Mouse (Mus musculus): Measurements from ENCODE around the gene Gm10715. TPM values are rescaled to one million over a fixed set of nuclear protein-coding genes. Genes with fewer than 3 reads are reported as not detected.
"Not testable (repeated sequence)": the region's sequence is repeated elsewhere in the genome, so short reads cannot be mapped to it uniquely, and the experiment has no call there.

Gene Gm10715
- total RNA-seq, 2 experiments from 2014 or later, result not detected

DNA sequence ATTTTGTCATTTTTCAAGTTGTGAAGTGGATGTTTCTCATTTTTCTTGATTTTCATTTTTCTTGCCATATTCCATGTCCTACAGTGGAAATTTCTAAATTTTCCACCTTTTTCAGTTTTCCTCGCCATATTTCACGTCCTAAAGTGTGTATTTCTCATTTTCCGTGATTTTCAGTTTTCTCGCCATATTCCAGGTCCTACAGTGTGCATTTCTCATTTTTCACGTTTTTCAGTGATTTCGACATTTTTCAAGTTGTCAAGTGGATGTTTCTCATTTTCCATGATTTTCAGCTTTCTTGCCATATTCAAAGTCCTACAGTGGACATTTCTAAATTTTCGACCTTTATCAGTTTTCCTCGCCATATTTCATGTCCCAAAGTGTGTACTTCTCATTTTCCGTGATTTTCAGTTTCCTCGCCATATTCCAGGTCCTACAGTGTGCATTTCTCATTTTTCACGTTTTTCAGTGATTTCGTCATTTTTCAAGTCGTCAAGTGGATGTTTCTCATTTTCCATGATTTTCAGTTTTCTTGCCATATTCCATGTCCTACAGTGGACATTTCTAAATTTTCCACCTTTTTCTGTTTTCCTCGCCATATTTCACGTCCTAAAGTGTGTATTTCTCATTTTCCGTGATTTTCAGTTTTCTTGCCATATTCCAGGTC lies 12.6 kb upstream of the Gm10715 start:
- DNase-seq (ENCODE audit: low spot score in 2 of 2), result peak; percentile 57 to 78

DNA sequence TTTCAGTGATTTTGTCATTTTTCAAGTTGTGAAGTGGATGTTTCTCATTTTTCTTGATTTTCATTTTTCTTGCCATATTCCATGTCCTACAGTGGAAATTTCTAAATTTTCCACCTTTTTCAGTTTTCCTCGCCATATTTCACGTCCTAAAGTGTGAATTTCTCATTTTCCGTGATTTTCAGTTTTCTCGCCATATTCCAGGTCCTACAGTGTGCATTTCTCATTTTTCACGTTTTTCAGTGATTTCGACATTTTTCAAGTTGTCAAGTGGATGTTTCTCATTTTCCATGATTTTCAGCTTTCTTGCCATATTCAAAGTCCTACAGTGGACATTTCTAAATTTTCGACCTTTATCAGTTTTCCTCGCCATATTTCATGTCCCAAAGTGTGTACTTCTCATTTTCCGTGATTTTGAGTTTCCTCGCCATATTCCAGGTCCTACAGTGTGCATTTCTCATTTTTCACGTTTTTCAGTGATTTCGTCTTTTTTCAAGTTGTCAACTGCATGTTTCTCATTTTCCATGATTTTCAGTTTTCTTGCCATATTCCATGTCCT lies 11.7 kb upstream of the Gm10715 start, which contains the start of gene Gm10717:
TSS of gene Gm10717 (plus strand) at position 506 of the 556 bp plus-strand sequence.
- DNase-seq (ENCODE audit: low spot score in 2 of 2), result peak; percentile 23 to 40

DNA sequence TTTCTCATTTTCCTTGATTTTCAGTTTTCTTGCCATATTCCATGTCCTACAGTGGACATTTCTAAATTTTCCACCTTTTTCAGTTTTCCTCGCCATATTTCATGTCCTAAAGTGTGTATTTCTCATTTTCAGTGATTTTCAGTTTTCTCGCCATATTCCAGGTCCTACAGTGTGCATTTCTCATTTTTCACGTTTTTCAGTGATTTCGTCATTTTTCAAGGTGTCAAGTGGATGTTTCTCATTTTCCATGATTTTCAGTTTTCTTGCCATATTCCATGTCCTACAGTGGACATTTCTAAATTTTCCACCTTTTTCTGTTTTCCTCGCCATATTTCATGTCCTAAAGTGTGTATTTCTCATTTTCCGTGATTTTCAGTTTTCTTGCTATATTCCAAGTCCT lies 11.0 kb upstream of the Gm10715 start:
- DNase-seq (ENCODE audit: low spot score in 2 of 2), result peak; percentile 56 to 76

DNA sequence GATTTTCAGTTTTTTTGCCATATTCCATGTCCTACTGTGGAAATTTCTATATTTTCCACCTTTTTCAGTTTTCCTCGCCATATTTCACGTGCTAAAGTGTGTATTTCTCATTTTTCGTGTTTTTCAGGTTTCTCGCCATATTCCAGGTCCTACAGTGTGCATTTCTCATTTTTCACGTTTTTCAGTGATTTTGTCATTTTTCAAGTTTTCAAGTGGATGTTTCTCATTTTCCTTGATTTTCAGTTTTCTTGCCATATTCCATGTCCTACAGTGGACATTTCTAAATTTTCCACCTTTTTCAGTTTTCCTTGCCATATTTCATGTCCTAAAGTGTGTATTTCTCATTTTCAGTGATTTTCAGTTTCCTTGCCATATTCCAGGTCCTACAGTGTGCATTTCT lies 10.5 kb upstream of the Gm10715 start:
- DNase-seq (ENCODE audit: low spot score in 2 of 2), result not testable (repeated sequence)

DNA sequence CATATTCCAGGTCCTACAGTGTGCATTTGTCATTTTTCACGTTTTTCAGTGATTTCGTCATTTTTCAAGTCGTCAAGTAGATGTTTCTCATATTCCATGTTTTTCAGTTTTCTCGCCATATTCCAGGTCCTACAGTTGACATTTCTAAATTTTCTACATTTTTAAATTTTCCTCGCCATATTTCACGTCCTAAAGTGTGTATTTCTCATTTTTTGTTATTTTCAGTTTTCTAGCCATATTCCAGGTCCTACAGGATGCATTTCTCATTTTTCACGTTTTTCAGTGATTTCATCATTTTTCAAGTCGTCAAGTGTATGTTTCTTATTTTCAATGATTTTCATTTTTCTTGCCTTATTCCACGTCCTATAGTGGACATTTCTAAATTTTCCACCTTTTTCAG lies 9.9 kb upstream of the Gm10715 start:
- not testable (repeated sequence) for DNase-seq (ENCODE audit: low spot score in 2 of 2)

DNA sequence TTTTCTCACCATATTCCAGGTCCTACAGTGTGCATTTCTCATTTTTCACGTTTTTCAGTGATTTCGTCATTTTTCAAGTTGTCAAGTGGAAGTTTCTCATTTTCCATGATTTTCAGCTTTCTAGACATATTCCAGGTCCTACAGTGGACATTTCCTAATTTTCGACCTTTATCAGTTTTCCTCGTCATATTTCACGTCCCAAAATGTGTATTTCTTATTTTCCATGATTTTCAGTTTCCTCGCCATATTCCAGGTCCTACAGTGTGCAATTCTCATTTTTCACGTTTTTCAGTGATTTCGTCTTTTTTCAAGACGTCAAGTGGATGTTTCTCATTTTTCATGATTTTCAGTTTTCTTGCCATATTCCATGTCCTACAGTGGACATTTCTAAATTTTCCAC lies 9.5 kb upstream of the Gm10715 start:
- not testable (repeated sequence) for DNase-seq (ENCODE audit: low spot score in 2 of 2)

DNA sequence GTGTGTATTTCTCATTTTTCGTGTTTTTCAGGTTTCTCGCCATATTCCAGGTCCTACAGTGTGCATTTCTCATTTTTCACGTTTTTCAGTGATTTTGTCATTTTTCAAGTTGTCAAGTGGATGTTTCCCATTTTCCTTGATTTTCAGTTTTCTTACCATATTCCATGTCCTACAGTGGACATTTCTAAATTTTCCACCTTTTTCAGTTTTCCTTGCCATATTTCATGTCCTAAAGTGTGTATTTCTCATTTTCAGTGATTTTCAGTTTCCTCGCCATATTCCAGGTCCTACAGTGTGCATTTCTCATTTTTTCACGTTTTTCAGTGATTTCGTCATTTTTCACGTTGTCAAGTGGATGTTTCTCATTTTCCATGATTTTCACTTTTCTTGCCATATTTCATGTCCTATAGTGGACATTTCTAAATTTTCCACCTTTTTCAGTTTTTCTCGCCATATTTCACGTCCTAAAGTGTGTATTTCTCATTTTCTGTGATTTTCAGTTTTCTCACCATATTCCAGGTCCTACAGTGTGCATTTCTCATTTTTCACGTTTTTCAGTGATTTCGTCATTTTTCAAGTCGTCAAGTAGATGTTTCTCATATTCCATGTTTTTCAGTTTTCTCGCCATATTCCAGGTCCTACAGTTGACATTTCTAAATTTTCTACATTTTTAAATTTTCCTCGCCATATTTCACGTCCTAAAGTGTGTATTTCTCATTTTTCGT lies 7.2 kb upstream of the Gm10715 start:
- peak in 1 of 2 experiments; percentile 12 for DNase-seq (ENCODE audit: low spot score in 2 of 2)

DNA sequence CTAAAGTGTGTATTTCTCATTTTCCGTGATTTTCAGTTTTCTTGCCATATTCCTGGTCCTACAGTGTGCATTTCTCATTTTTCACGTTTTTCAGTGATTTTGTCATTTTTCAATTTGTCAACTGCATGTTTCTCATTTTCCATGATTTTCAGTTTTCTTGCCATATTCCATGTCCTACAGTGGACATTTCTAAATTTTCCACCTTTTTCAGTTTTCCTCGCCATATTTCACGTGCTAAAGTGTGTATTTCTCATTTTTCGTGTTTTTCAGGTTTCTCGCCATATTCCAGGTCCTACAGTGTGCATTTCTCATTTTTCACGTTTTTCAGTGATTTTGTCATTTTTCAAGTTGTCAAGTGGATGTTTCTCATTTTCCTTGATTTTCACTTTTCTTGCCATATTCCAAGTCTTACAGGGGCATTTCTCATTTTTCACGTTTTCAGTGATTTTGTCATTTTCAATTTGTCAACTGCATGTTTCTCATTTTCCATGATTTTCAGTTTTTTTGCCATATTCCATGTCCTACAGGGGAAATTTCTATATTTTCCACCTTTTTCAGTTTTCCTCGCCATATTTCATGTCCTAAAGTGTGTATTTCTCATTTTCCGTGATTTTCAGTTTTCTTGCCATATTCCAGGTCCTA lies 5.9 kb upstream of the Gm10715 start:
- not testable (repeated sequence) for DNase-seq (ENCODE audit: low spot score in 2 of 2)

DNA sequence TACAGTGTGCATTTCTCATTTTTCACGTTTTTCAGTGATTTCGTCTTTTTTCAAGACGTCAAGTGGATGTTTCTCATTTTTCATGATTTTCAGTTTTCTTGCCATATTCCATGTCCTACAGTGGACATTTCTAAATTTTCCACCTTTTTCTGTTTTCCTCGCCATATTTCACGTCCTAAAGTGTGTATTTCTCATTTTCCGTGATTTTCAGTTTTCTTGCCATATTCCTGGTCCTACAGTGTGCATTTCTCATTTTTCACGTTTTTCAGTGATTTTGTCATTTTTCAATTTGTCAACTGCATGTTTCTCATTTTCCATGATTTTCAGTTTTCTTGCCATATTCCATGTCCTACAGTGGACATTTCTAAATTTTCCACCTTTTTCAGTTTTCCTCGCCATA lies 2.4 kb upstream of the Gm10715 start, which contains the start of gene Gm17535:
TSS of gene Gm17535 (plus strand) at position 301 of the 400 bp plus-strand sequence.
- not testable (repeated sequence) for DNase-seq (ENCODE audit: low spot score in 2 of 2)

DNA sequence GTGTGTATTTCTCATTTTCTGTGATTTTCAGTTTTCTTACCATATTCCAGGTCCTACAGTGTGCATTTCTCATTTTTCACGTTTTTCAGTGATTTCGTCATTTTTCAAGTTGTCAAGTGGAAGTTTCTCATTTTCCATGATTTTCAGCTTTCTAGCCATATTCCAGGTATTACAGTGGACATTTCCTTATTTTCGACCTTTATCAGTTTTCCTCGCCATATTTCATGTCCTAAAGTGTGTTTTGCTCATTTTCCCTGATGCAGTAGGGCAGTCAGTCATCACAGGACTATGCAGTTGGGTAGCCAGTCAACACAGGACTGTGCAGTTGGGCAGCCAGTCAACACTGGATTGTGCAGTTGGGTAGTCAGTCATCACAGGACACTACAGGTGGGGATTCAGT lies 1.5 kb downstream of the Gm10715 start:
- not testable (repeated sequence) for DNase-seq (ENCODE audit: low spot score in 2 of 2)

Small RNAs within 50 kb of the gene (microRNA-seq; reads per million reads assigned to microRNA genes)
- 0 reads per million in 2 experiments for gene Mir101c (ENCODE audit: borderline number of aligned reads in 2 of 2)

Other genes with a start within 250 kb of the Gm10715 start
- not detected for gene Gm10722, start 36.0 kb upstream of the Gm10715 start, total RNA-seq (2021)
- not detected for gene Gm11168, start 33.5 kb upstream of the Gm10715 start, total RNA-seq (2021)
- under 1 TPM in 1 of 2 experiments, not detected in 1; 0.74 TPM for gene Gm10721, start 23.7 kb upstream of the Gm10715 start, total RNA-seq (2021)
- gene Gm10720, start 21.2 kb upstream of the Gm10715 start, total RNA-seq (2021), result not detected
- 1 to 10 TPM in 1 of 2 experiments, not detected in 1; 2.0 TPM for gene Gm10719, start 19.5 kb upstream of the Gm10715 start, total RNA-seq (2021)
- 1 to 10 TPM; 1.1 to 1.2 TPM for gene Gm10718, start 13.3 kb upstream of the Gm10715 start, total RNA-seq (2021)
- 1 to 10 TPM in 1 of 2 experiments, not detected in 1; 1.2 TPM for gene Gm10717, start 11.5 kb upstream of the Gm10715 start, total RNA-seq (2021)
- gene Gm17535, start 2.3 kb upstream of the Gm10715 start, total RNA-seq (2021), result not detected

Measured in adrenal gland, adult 18-20 months (tissue).